Mouse (Mus musculus) gastrocnemius, postnatal 36 days (tissue): ENCODE data around the gene Jade2. TPM values are rescaled to one million over a fixed set of nuclear protein-coding genes. Genes with fewer than 3 reads are reported as not detected.
A peak's percentile ranks its signal among the peaks of the same experiment; 100 is the strongest.

Experiments
- DNase-seq, 2 experiments: peaks; one replicate each; pipeline ENCODE4 v3.0.0; 2022
- intact Hi-C: fragments of 180-260 bp; cut with DNase I; formaldehyde crosslinking; loops from one replicate; pipeline ENCODE4 v1.15.1; 2025
- total RNA-seq, 2 experiments: library from RNA; stranded (reverse); gene quantifications; 2 replicates each; pipeline ENCODE4 v1.2.3; 2021

Gene Jade2
- total RNA-seq, 2 experiments from 2014 or later = 3.6 to 4.4 TPM

DNA sequence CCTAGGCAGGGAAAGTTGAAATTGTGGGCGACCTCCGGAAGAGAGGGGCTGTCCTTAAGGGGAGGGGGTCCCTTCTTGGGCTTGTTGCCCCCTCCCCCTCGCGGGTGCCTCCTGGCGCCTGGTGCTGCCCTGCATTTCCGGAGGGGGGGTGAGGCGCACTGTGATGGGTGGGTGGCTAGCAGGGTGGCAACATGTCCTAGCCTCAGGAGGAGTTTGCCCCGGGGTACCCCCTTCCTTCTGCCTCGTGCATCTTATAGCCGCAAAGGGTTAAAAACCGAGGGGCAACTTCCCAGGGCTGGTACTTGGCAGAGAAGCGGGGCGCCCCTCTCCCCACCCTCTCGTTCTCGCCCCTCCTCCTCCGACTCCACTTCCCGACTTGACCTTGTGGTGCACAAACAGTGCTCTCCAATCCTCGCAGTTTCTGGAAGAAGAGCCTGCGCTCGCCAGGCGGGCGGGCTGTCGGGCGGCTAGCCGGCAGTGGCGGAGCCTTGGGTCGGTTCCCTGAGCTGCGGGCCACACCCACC, 1.1 kb upstream of the Jade2 start:
- peak; percentile 82 to 86 for DNase-seq
- intact Hi-C loops = loop anchor here (2.0 to 5.0 kb wide), 2 partner anchors 14 to 144 kb away; partner anchors contain the start of genes Cdkl3 and Ube2b

DNA sequence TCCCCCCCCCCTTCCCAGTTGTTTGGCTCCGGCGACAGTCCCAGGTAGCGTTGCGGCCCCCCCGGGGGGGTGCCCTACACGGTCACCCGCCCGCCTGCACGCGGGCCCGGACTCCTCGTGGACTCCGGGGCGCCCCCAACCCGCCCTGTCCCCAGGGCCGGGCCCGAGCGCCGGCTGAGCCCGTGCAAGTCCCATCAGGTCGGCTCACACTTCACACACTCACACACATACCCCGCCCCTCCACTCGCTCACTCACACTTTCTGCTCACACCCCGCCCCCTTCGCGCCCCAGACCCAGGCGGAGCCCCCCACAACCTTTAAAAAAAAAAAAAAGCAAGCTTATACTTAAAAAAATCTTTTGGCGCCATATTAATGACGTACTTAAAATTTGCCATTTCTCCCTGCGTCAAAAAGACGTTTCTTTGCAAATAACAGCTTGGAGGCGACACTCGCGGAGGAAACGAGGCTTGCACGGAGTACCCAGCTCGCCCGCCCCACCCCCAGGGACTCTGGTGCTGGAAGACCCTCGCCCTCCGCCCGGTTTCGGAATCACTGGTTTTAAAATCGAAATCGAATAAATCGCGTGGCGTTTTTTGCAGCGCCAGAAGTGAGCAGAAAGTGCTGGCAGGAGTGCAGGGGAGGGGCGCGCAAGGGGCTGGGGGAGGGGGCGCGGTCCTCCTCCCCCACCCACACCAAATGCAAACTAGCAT, 520 bp upstream of the Jade2 start:
- intact Hi-C loops = loop anchor here (1.0 to 5.0 kb wide), 3 partner anchors 15 to 144 kb away; partner anchors contain the start of genes Cdkl3 and Ube2b
- peak; percentile 69 to 79 for DNase-seq

DNA sequence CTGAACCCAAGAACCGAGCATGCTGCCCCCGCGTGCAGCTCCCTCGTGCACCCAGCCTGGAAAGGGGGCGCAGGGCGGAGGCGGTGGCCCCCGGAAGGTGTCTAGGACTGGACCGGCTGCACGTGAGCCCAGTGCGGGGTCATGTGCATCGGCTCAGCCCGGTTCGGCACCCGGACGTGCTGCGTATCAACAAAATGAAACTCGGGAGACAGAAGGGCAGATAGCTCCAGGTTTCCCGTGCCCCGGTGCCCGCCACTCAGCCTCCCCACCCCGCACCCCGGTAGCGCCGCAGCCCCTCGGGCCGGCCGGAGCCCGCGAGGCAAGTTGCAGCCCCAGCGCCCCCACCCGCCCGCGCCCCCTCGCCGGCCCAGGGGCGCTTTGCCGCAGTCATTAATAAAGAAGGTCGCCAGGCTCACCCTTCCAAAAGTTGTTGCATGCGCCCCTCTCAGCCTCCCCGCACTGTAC, 805 bp downstream of the Jade2 start:
- DNase-seq = peak; percentile 29 to 58
- intact Hi-C loops = loop anchor here (1.0 to 5.0 kb wide), 2 partner anchors 60 to 146 kb away; partner anchors contain the start of genes Cdkl3 and Ube2b

DNA sequence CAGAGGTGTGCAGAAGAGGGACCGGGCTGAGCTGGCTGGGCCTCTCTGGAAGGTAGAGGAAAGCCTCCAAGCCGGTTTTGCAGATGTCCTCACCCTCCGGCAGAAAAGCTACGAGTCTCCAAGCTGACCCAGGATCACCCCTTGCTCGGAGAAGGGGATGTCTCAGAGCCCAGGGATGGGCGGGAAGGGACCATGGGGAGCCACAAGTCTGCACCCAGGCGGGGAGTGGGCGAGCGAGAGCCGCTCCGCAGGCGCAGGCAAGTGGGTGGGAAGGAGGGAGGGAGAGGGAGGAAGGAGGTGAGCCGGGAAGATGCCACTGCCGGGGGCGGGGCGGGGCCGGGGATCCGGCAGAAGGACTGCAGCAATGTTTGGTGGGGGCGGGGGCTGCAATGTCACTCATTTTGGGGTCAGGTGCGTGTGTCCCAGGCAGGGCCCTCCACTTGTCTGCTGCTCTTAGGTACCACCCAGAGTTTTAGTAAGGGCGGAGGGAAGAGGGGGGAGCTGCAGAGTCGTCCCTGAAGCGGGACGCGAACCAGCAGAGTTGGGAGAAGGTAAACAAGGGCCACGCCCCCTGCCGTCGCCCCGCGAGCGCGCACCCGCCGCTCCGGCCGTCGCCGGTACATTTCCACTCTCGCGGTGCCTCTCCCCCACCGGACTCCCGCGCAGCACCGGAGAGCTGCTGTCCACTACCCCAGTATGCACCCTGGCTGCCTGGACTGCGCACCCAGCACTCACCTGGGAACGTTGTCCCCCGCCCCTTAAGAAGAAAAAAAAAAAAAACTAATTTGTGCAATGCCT, 1.4 kb downstream of the Jade2 start:
- intact Hi-C loops = loop anchor here (2.0 to 5.0 kb wide), 2 partner anchors 111 to 146 kb away; partner anchors contain the start of genes Cdkl3, Cdkn2aipnl and Ube2b
- DNase-seq = peak; percentile 63 to 66

DNA sequence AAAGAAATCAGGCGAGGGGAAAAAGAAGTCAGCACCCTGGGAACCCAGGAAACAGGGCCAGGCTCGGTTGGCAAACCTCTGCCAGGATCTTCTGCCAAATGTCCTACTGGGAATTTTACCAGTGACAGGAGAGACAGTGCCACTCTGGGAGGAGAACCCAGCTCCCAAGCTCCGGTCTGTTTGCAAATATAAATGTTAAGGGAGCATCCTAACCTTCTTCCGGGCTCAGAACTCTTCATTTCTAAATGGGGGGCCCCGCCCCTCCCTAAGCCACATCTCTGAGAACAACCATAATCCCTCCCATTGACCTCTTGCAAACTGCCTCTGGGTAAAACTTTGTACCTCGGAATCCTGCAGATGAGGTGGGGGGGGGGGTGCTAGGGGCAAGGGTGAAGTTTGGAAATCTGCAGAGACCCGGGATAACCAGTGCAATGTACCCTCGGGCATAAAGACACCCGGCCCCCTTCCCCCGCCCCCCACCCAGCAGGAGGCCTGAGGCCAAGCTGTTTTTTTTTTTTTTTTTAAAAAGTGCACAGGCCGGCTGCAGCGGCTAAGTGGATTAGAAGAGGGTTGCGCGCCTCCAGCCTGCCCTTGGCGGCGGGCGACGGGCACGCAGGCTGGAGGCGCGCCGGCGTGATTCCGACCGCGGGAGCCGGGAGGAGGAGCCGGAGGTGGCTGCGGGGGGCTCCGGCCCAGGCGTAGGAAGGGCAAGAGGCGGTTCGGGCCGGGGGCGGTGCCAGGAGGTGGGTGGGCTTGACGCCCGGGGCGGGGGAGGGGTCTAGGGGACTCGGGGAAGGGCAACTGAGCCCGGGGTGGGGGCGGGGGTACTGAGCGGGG, 2.3 kb downstream of the Jade2 start:
- intact Hi-C loops = loop anchor here (2.0 to 5.0 kb wide), 2 partner anchors 112 to 147 kb away; partner anchors contain the start of genes Cdkl3, Cdkn2aipnl and Ube2b
- DNase-seq = peak in 1 of 2 experiments; percentile 71

DNA sequence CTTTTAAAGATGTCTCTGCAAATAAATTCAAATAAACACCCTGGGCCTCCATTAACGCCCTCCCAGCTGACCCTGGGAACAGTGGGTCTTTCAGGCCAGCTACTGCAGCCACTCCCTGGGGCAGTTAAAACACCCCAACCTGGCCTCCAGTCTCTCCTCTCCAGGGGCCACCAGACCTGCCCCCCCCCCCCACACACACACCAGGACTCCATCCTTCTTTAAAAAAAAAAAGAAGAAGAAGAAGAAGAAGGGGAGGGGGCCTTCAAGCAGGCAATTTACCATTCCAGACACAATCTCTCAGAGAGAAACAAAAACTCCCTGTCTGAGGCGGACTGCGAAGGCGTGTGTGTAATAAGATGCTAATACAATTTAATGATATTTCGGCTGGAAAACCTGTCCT, 4.9 kb downstream of the Jade2 start:
- no peak for DNase-seq
- intact Hi-C loops = no loop called here

DNA sequence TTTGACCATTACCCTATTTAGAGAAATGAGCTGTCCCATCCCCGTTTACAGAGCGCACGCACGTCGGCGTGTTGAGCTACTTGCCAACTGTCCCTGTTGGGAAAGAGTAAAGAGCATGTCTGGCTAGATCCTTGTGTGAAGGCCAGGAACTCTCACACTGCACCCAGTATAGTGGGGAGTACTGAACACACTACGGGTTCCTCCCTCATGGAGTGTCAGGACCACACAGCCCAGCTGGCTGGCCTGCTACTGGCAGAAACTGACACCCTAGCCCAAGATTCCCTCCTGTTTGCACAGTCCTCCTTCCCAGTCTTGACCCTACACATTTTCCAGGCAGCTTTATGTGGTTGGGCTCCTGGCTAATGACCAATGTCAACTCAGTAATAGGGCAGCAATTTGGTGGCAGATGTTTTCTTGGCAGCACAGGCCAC, 5.3 kb downstream of the Jade2 start:
- intact Hi-C loops = no loop called here
- no peak for DNase-seq

DNA sequence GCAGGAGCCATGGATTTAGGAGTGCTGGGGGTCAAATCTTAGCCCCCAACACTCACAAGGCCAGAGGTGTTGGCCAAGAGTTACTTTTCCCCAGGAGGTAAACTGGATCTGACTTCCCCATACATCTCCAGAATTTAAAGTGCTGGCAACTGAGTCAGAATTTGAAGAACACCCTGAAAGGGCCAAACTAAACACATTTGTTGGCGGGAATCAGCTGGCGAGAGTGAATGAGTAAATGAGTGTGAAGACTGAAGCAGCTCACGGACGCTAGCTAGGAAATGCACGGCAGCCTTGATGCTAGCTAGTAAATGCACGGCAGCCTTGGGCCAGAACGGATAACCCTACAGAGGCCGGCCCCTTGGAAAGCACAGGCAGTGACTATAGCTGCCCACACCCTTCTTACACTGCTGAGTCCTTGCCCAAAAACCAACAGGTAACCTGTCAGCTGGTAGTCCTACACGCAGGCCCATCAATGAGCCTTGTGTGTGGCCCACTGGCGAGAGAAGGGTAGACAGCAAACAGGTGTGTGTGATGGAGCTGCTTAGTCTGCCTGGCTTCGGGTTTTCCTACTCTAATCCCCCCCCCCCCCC, 6.6 kb downstream of the Jade2 start:
- intact Hi-C loops = no loop called here
- no peak for DNase-seq

DNA sequence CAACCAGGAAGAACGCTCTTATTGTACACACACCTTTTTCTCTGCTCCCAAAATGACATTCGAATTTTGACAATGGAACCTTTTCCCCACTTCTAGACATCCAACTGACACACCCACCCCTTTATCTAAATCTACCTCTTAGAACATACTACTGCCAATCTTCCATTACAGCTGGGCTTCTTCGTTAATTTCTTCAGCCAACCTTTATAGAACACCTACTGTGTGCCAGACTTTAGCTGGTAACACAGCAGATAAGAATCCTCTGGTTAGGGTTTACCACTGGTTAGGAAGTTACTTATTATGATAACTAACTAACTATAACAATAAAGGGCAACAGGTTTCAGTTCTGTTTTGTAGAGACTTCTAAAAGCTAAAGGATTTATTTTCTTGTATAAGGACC, 9.1 kb downstream of the Jade2 start:
- no peak for DNase-seq
- intact Hi-C loops = loop anchor here (2.0 kb wide), 1 partner anchor 24 kb away; no protein-coding TSS in a partner anchor

DNA sequence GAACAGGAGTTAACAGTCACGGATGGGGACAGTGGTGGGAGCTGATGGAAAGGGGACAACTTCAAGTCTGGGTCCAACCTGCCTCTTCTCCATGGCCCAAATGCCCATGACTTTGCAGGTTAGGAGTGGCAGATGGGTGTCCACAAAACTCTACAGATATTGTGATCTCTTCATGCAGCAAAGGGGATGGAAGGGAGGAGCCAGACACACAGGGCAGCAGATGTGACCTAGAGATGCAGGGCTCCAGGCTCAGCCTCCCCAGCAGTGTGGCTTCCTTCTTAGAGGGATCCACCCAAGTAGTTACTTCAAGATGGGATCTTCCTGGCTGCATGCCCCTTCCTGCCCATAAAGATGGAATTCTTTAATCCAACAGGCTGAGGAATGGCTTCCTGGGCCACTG, 9.6 kb downstream of the Jade2 start:
- no peak for DNase-seq
- intact Hi-C loops = loop anchor here (2.0 kb wide), 1 partner anchor 23 kb away; no protein-coding TSS in a partner anchor

DNA sequence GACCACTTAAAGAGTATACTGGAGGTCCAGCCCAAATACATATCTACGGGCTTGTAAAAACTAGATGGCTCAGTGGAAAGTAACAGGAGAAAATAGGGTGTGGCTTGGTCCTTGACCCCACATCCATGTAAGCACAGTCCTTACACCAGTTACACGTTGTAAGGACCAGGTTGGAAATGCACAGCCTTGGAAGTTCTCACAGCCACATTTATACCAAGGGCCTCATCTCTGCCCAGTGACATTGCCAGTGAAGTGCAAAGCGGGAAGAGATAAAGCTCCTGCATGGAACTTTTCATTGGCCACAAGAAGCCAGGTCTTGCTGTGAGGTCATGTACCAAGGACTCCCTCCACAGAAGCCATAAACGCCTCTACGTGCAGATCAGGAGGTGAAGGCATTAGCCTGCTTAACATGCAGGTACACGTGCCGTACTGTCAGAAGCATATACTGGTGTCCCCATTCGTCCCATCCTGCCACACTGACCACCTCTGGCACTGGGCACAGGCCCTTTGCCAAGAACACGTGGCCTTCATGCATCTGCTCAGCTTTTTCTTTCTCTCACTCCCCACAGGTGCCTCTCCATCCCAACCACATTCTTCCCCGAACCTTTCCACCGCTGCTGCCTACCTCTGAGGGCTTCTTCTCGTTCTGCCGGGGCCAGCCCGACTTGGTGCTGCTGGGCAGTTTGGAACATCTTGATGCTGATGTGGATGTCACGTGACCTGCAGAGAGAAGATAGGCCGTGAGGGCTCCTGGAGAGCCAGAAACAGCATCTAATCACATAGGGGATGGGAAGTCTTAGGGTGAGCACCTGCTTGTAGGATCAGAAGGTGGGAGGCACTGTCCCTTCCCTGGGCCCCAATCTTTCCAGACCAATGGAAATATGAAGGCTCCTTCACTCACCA, 11.2 kb downstream of the Jade2 start:
- intact Hi-C loops = no loop called here

DNA sequence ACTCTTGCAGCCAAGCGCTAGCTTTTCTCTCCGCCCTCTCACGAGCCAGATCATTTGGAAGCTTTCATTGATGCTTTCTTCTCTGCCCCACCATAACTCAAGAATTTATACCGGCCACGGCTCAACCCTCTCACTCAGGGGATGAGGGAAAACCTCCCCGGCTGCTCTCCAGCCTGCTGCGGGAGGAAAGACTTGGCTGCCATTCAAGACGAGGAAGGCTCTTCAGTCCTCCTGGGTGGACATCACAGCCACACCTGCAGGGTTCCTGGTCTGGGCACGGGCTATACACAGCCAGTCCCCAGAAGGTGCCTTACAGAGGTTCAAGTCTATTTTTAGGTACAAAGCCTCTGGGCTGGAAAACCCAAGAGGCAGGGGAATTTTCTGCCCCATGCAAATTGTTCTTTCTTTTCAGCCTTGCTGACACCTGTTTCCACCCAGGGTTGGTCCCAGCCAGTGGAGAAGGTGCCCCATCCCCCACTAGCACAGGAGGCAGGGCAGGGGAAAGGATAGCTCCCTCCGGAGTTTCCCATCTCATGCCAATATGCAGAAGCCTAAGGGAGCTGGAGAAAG, 12.8 kb downstream of the Jade2 start:
- intact Hi-C loops = no loop called here
- DNase-seq = no peak

More for the DNA sequence above, 11.2 kb downstream of the Jade2 start:
- DNase-seq = no peak

DNA sequence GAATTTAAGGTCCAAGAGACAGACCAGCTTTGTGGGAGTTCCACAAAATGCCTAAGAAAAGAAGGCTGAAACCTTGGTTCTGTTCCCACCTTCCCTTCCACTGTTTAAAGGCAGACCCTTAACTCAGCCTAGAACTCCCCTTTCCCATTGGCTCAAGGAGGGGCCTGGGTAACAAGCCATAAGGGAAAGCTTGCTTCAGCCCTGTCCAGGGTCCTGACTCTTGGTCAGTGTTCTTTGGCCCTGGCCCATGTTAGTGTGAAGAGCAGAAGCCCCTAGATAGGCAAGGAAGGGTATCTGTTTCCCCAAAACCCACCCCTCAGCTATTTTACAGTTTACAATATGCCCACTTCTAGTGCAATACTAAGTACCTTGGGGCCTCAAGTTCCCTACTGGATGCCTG, 13.6 kb downstream of the Jade2 start:
- intact Hi-C loops = no loop called here
- DNase-seq = no peak

DNA sequence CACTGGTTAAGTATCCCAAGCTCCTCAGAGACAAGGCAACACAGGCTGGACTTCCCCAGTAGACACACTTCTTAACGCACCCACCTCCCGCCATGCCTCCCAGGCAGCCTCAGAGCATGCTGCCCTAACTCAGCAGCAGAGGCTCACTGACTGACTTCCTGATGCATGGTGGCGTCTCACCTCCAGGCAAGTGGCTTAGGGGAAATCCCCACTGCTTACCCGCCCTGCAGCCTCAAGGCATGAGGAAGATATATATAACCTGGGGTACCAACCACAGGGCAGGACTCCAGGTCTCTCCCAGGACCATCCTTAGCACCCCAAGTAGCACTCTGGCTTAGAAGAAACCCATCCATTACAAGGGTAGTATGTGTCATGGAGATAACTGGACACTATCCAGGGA, 14.3 kb downstream of the Jade2 start:
- intact Hi-C loops = no loop called here
- peak in 1 of 2 experiments; percentile 2 for DNase-seq

DNA sequence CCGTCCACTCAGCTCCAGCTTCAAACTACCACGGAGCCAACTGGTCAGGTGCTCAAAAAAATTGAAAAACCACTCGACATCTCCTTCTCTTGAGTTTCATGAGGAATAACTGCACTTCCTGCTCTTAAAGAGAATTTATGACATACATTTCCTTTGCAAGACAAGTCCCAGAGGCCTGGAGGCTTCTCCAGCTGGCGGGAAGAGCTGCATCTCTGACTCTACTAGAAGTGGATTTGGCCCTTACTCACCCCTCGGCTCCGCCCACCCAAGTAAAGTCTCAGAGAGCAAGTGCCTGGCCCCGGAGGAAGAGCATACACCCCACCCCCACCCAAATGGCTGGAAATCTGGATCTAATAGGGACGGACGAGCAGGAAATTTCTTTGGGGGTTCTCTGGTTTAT, 16.3 kb downstream of the Jade2 start:
- intact Hi-C loops = no loop called here
- DNase-seq = peak in 1 of 2 experiments; percentile 27

DNA sequence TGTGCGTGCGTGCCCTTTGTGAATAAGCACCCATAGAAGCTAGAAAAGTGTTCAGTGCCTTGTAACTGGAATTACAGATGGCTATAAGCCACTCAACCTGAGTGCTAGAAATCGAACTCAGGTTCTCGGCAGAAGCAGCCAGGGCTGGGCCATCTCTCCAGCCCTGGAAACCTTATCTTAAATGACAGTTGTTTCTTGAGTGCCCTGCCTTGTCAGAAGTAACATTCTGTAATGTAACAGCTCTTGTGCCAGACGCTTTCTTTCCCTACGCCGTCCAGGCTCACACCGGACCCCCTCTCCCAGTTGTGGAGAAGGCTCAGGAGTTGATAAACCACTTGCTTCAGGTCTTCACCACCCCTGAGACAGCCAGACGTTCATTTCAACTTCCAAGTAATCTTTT, 16.8 kb downstream of the Jade2 start:
- intact Hi-C loops = no loop called here
- no peak for DNase-seq

DNA sequence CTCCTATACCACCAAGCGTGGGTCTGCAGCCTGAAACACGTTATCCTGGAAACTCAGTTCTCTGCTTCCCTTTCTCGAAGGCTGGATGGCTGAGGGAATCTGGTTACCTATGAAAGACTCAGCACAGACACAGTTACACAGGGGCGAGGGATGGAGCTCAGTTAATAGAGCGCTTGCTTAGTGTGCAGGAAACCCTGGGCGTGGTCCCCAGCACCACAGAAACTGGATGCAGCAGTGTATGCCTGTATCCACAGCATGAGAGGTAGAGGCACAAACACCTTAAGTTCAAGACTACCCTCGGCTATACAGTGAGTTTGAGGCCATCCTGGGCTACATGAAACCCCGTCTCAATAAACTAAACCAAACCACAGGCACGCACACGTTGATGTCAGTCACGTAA, 17.5 kb downstream of the Jade2 start:
- intact Hi-C loops = no loop called here
- no peak for DNase-seq

DNA sequence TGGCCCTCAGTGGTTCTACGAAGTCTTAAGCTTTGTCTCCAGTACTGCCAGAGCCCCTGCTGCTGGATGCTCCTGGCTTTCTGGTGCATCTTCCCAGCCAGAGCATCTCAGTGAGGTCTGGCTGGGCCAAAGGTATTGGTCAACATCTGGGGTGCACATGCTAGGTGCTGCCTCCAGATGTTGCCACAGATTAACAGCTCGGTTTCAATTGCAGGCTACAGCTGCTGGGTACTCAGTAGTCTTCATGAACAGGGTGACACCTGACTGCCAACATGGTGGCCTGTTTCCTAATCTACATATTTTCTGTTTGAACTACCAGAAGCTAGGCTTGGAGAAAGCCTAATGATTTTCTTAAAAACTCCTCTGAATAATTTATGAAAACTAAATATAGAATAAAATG, 18.3 kb downstream of the Jade2 start:
- DNase-seq = no peak
- intact Hi-C loops = no loop called here
